Mouse (Mus musculus): Measurements from ENCODE around the gene Ccdc187.

DNA sequence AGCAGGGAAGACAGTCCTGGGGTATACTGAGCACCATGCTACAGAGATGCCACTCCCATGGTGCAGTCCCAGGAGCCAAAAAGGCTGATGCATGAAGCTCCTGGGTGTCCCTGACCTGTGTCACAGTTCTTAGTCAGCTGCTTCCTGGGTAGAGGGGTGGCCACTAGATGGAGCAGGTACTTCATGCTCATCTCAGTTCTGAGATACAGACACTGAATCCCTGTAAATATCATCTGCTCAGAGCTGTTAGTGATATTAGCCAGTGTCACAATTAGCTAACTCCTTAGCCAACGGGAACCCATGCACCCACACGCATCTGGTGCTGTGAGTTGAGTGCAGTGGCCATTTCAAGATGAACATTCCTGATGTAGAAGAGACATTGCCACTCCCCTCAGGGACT is 30.6 kb upstream of the Ccdc187 start:
- TF ChIP-seq CTCF (conservative IDR thresholded peaks at IDR 0.05; ENCODE audit: insufficient read depth, insufficient read length, low read depth, low read length) (peak; percentile 57), POLR2A (IDR thresholded peaks at IDR 0.05; ENCODE audit: low read depth, low read length) (no peak)

Data from kidney, adult 2 months (tissue).